Mouse (Mus musculus) intestine, embryonic 14.5 days (tissue): ENCODE results near the gene Osbpl6. TPM values are rescaled to one million over a fixed set of nuclear protein-coding genes. Genes with fewer than 3 reads are reported as not detected.
A peak's percentile ranks its signal among the peaks of the same experiment; 100 is the strongest.

Experiments
- ATAC-seq: fragments of 200-750 bp; cut with Nextera tagmentation; replicated peaks from 2 replicates; pipeline ENCODE4 v1.8.0; 2017; ENCODE audit warnings: low read depth, moderate number of reproducible peaks, moderate TSS enrichment, moderate library complexity; ENCODE audit not compliant: low FRiP score, low TSS enrichment
- DNase-seq: peaks from one replicate; pipeline ENCODE4 v3.0.0-alpha.2; 2018; ENCODE audit warnings: low spot score
- H3K27ac ChIP-seq: fragments of 300-500 bp; sonication (generic); 2 replicates; pipeline ENCODE4 v1.5.1; 2014; ENCODE audit warnings: low read depth, mild to moderate bottlenecking, control low read depth
- H3K27me3 ChIP-seq: fragments of 300-500 bp; sonication (generic); replicated peaks from 2 replicates; pipeline ENCODE4 v1.6.1; 2014; ENCODE audit warnings: low read length, control low read depth; ENCODE audit not compliant: control insufficient read depth, insufficient read depth
- H3K36me3 ChIP-seq: fragments of 300-500 bp; sonication (generic); 2 replicates; pipeline ENCODE4 v1.6.1; 2014; ENCODE audit warnings: low read length, control low read depth; ENCODE audit not compliant: control insufficient read depth, insufficient read depth
- H3K4me1 ChIP-seq: fragments of 300-500 bp; sonication (generic); replicated peaks from 2 replicates; pipeline ENCODE4 v1.6.1; 2014; ENCODE audit warnings: low read length, control low read depth, mixed read lengths; ENCODE audit not compliant: control insufficient read depth, insufficient read depth
- H3K4me2 ChIP-seq: fragments of 300-500 bp; sonication (generic); 2 replicates; pipeline ENCODE4 v1.6.1; 2014; ENCODE audit warnings: low read length
- H3K4me3 ChIP-seq: fragments of 300-500 bp; sonication (generic); 2 replicates; pipeline ENCODE4 v1.5.1; 2014; ENCODE audit warnings: low read depth, low read length, control low read depth, mixed read lengths
- H3K9ac ChIP-seq: fragments of 300-500 bp; sonication (generic); 2 replicates; pipeline ENCODE4 v1.6.1; 2014; ENCODE audit warnings: mild to moderate bottlenecking, low read length
- H3K9me3 ChIP-seq: fragments of 300-500 bp; sonication (generic); 2 replicates; pipeline ENCODE4 v1.6.1; 2016; ENCODE audit warnings: low read length, control low read depth; ENCODE audit not compliant: control insufficient read depth
- WGBS: fragments of 180-500 bp; shearing (Covaris S2); extraction: QIAGEN DNeasy Blood & Tissue Kit; methylation state at CpG from one replicate; pipeline ENCODE4 v1.1.7; 2014; 5-methylcytosine and 5-hydroxymethylcytosine counted together
- polyA plus RNA-seq: library from polyadenylated mRNA; unstranded; fragments of >200 nt; fragmentation: Nextera tagmentation; extraction: Ambion mirVana; gene quantifications from 2 replicates; pipeline ENCODE4 v1.2.1, GENCODE M21; 2014

Gene Osbpl6
- polyA plus RNA-seq = 8.9 and 10.9 TPM in 2 replicates

DNA sequence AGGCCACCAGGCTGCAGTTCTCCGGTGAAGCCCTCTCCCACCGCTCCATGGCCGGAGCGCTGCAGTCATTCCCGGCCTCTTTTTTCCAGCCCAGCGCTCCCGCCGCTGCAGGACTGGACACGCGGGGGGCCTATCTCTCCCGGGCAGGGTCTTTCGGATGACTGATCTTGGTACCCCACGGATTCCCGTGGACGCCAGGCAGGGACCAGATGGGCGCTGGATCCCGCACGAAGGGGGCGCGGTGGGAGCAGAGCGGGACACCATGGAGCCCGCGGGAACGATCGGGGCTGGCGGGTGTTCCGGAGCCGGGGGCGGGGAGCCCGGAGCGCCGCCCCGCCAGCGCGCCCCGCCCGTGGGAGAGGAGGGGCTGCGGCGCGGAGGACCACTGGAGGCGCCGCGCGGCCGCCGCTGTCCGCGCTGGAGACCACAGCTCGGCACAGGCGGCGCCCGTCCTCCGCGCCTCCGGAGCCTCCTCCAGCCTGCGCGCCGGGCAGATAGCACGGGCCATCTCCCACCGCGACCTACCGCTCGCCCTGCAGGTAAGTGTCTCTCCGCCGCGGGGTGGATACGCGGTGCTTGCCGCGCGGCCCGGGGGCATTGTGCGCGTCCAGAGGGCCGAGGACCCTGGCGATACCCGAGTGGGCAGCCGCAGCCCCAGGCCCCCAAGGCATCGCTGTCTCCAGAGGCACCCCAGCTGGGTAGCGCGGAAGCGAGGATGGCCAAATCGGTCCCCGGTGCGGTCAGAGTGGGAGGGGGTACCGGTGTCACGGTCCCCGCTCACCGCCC is at the start of gene Osbpl6:
Osbpl6 (plus strand) TSS at position 358 of the 786 bp plus-strand sequence.
- 0% methylated on average over 74 of the region's 89 CpGs for WGBS
- H3K9ac ChIP-seq = peak within 1 kb of the TSS; percentile 69
- ATAC-seq = peak; percentile 93
- H3K9me3 ChIP-seq = no peaks in the 10 kb centered on the region
- peak within 1 kb of the TSS; percentile 82 for H3K27ac ChIP-seq
- H3K4me3 ChIP-seq = peak within 1 kb of the TSS; percentile 75
- H3K27me3 ChIP-seq = peaks cover 7% of the 10 kb centered on the region; the same call in 1 of the 2 replicates
- H3K4me2 ChIP-seq = peak within 1 kb of the TSS; percentile 86
- H3K36me3 ChIP-seq = no peaks in the 10 kb centered on the region
- 0 out of 2 replicates have a peak, but pooled peaks cover 4% of the 10 kb centered on the region for H3K4me1 ChIP-seq
- DNase-seq = peak; percentile 88

DNA sequence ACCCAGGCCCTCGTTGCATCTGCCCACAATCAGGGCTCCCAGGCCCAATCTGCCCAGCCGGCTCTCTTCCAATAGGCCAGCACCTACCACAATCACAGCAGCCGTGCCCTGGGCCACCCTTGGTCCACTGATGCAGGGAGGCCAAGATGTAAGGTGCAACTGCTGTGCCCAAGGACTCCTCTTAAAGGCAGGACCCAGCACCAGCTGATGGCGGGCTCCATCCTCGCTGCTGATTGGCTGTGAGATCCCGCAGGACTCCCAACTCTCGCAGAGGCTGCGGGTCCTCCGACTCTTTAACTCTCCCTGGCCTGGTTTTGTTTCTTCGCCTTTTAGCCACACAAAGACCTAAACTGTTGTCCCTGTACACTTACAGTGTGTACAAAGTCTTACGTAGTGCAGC is 46.1 kb upstream of the Osbpl6 start, which contains the start of gene Cyct:
Cyct (minus strand) TSS at position 225 of the 400 bp plus-strand sequence.
- 90% methylated on average over 11 of the region's 11 CpGs for WGBS
- Histone ChIP-seq H3K9ac (no peak within 1 kb of the TSS), H3K4me1 (no peaks in the 10 kb centered on the region), H3K27me3 (no peaks in the 10 kb centered on the region), H3K9me3 (no peaks in the 10 kb centered on the region), H3K4me2 (no peak within 1 kb of the TSS), H3K36me3 (no peaks in the 10 kb centered on the region), H3K4me3 (no peak within 1 kb of the TSS), H3K27ac (no peak within 1 kb of the TSS)
- no peak for ATAC-seq
- DNase-seq = no peak

DNA sequence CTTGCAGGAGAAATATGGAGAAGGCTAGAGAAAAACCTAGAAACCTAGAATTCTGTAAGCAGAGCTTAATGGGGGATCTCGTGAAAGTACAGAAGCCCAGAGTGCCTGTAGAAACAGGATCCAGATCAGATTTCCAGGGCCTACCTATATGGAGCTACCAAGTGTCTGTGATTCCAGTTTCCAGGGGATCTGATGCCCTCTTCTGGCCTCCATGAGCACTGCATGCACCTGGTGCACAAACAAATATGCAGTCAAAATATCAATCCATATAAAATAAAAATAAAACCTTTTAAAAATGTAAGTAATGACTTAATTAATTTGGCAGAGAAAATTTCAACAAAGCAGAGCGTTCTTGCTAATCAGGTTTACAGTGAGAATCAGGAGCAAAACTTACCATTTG is 44.2 kb upstream of the Osbpl6 start:
- 45% methylated on average over 2 of the region's 2 CpGs for WGBS
- DNase-seq (no peak), ATAC-seq (no peak)
- H3K27ac ChIP-seq = no peak overlapping the region
- H3K4me1 ChIP-seq = no peaks in the 10 kb centered on the region
- H3K27me3 ChIP-seq = no peaks in the 10 kb centered on the region
- no peak overlapping the region for H3K4me3 ChIP-seq
- no peak overlapping the region for H3K4me2 ChIP-seq
- no peaks in the 10 kb centered on the region for H3K9me3 ChIP-seq
- no peak overlapping the region for H3K9ac ChIP-seq
- H3K36me3 ChIP-seq = no peaks in the 10 kb centered on the region

DNA sequence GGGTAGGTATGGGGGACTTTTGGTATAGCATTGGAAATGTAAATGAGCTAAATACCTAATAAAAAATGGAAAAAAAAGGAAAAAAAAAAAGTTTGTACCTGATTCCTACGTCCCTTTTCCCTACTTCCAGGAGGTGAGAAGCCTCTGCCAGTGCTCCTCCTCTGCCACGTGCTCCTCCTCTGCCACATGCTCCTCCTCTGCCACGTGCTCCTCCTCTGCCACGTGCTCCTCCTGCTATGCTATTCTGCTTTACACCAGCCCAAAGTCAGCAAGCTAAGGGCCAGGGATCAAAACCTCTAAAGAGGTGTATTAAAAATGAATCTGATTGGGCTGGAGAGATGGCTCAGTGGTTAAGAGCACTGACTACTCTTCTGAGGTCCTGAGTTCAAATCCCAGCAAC is 40.5 kb upstream of the Osbpl6 start:
- 73% methylated on average over 4 of the region's 4 CpGs for WGBS
- H3K4me1 ChIP-seq = peaks cover under 1% of the 10 kb centered on the region; the same call in 1 of the 2 replicates

DNA sequence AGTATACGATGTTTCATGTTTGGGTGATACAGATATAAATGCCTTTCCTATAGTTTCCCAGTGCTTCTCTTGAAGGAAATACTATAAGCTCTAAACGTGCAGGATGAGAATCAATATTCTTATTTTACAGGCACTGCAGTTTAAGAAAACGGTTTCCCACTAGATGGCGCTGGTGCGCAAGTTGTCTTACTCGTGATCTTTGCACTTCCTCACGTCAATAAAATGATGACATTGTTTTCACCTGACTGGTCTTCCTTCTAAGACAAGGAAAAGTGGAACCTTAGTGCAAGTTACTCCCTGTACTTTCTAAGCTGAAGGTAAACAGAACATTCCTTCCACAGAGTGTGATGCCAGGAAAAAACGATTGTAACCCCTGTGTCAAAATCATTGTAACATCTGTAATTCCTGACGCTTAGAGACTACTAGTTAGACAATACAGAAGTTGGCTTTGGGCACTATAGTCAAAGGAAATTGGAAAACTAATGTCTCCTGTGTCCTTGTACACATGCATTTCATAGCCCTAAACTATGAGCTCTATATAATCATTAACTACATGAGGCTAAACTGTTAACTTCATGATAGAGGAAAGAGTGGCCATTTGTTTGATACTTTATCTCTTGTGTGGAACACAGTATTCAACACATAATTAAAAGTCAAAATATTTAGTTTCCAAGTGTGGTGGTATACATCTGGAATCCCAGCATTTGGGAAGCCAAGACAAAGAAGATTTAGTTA is 39.0 kb upstream of the Osbpl6 start:
- Histone ChIP-seq H3K4me2 (no peak overlapping the region), H3K4me1 (peaks cover 4% of the 10 kb centered on the region; the same call in 1 of the 2 replicates), H3K36me3 (peaks cover 7% of the 10 kb centered on the region), H3K27ac (no peak overlapping the region), H3K27me3 (no peaks in the 10 kb centered on the region), H3K4me3 (no peak overlapping the region), H3K9me3 (no peaks in the 10 kb centered on the region), H3K9ac (no peak overlapping the region)
- 14% methylated on average over 9 of the region's 9 CpGs for WGBS
- ATAC-seq (no peak; the same call in 1 of the 2 replicates), DNase-seq (peak; percentile 94)

More for the DNA sequence above, 40.5 kb upstream of the Osbpl6 start:
- no peaks in the 10 kb centered on the region for H3K27me3 ChIP-seq
- no peak for DNase-seq
- no peaks in the 10 kb centered on the region for H3K36me3 ChIP-seq
- ATAC-seq = no peak
- H3K9ac ChIP-seq = no peak overlapping the region
- H3K9me3 ChIP-seq = no peaks in the 10 kb centered on the region
- H3K4me3 ChIP-seq = no peak overlapping the region
- H3K4me2 ChIP-seq = no peak overlapping the region
- H3K27ac ChIP-seq = no peak overlapping the region

GRCm38 (mm10) chr2:76368861-76369660 is 37.2 kb upstream of the Osbpl6 start:
- Histone ChIP-seq H3K9ac (no peak overlapping the region), H3K36me3 (peaks cover 21% of the 10 kb centered on the region), H3K4me2 (no peak overlapping the region), H3K27me3 (no peaks in the 10 kb centered on the region), H3K4me3 (no peak overlapping the region), H3K9me3 (no peaks in the 10 kb centered on the region), H3K4me1 (peaks cover 4% of the 10 kb centered on the region; the same call in 1 of the 2 replicates), H3K27ac (no peak overlapping the region)
- no peak for DNase-seq
- 72% methylated on average over 13 of the region's 13 CpGs for WGBS
- no peak for ATAC-seq

GRCm38 (mm10) chr2:76369821-76370655 is 36.3 kb upstream of the Osbpl6 start, which contains the start of gene Rbm45:
Rbm45 (plus strand) TSS chr2:76369984.
- under 1% methylated on average over 61 of the region's 61 CpGs for WGBS
- DNase-seq (peak; percentile 92), ATAC-seq (peak; percentile 85)
- H3K9ac ChIP-seq = peak within 1 kb of the TSS; percentile 79
- no peaks in the 10 kb centered on the region for H3K27me3 ChIP-seq
- peaks cover 4% of the 10 kb centered on the region; the same call in 1 of the 2 replicates for H3K4me1 ChIP-seq
- H3K4me2 ChIP-seq = peak within 1 kb of the TSS; percentile 80
- peaks cover 30% of the 10 kb centered on the region for H3K36me3 ChIP-seq
- no peaks in the 10 kb centered on the region for H3K9me3 ChIP-seq
- H3K27ac ChIP-seq = peak within 1 kb of the TSS; percentile 65
- H3K4me3 ChIP-seq = peak within 1 kb of the TSS; percentile 96
